Mouse (Mus musculus): ENCODE data around the gene Carns1.
A peak's percentile ranks its signal among the peaks of the same experiment; 100 is the strongest.

Carns1 gene

GRCm38 (mm10) chr19:4150567-4151487 lies 24.5 kb downstream of the Carns1 start:
- DNase-seq (ENCODE audit: low read depth, low spot score) = no peak

DNA sequence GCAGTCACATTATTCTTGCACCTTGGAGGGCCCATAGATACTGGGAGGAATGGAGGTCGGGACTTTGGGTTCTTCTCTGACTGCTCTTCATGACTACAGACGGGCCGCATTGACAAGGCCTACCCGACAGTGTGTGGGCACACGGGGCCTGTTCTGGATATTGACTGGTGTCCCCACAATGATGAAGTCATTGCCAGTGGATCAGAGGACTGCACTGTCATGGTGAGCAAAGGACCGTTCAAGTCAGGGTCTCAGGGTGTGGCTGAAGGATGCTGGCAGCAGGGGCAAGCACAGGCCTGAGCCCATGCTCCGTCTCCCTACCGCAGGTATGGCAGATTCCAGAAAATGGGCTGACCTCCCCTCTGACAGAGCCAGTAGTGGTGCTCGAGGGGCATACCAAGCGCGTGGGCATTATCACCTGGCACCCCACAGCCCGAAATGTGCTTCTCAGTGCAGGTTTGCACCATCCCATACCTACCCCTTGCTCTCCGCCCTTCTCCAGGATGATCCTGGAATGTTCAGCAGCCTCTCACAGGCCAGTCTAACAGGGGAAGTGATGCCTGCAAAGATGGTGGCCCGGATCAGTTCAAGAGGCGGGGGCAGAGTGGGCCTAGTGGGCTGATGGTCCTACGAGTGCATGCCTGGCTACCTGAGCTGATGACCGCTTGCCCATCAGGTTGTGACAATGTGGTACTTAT lies 25.4 kb downstream of the Carns1 start:
- no peak for DNase-seq (ENCODE audit: low read depth, low spot score)

DNA sequence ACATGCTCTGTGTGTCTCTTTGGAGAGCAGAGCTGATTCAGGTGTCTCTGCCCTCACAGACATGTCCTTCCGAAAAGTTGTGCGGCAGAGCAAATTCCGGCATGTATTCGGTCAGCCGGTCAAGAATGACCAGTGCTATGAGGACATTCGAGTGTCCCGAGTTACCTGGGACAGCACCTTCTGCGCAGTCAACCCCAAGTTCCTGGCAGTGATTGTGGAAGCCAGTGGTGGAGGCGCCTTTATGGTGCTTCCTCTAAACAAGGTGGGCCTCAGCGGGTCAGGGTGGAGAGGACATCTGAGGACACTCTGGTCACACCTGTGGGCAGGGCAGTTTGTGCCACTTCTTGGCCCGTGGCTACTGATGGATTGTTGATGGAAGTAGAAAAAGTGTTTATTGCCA lies 26.0 kb downstream of the Carns1 start:
- DNase-seq (ENCODE audit: low read depth, low spot score) = no peak

DNA sequence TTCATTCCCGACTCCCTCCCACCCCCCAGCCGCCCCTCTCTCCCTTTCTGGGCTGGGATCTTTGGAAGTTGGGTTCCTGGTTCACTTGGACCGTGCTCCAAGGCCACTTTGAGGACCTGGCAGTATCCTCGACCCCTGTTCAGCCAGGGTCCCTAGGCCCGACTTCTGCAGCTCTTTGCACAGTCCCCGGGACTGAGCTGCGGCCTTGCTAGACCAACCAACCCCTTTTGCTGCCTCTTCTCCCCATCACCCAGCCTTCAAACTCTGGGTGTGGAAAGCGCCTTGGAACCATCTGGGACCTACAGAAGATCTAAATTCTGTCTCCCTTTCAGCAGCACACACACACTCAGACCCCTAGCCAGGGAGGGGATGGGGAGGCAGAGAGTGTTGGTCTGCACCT lies 26.5 kb downstream of the Carns1 start:
- DNase-seq (ENCODE audit: low read depth, low spot score) = no peak

DNA sequence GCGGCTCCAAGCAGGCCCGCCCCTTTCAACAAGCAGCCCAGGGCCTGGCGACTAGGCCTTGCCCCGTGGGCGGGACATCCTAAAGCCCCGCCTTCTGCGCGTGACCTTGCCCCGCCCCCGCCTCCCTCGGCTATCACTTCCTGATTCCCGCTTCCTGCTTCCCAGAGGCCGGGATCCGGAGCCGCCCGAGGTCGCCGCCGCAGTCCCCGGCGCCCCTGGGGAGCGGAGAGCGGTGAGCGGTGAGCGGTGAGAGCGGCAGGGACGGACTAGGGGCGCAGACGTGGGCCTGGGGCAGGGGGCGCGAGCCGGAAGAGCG lies 26.8 kb downstream of the Carns1 start, which contains the start of gene Coro1b:
Gene Coro1b (plus strand): TSS at position 129 of the 316 bp plus-strand sequence.
- peak; percentile 92 for DNase-seq (ENCODE audit: low read depth, low spot score)

DNA sequence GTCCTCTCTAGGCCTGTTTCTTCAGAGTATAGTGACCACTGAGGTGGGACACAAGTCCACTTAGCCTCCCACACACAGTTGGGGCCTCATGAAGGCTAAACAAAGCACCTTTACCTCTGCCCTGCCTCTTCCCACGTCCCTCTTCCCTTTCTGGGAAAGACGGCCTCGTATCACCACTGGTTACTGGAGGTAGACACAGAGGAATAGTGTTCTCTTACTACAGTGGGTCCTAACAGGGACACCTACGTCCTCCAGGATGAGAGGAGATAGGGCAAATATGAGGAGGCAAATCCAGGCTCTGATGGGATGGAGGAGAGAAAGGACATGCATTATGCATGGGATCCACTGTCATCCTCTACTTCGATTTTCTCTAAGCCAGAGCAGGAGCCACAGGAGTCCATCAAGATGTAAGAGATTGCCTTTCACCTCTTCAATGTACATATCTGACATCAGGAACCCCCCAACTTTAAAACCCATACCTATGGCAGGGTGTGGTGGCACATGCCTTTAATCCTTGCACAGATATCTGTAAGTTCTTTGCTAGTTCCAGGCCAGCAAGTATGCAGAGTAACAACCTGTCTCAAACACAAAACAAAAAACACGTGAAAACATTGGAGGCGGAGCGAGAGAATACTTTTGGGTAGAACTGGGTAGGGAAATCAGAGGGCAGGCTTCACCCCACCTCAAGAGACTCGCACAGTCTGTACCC lies 27.3 kb downstream of the Carns1 start:
- no peak for DNase-seq (ENCODE audit: low read depth, low spot score)

- no peak for DNase-seq (ENCODE audit: low read depth, low spot score)
Measured at GRCm38 (mm10) chr19:4147022-4147405, 28.3 kb downstream of the Carns1 start.

DNA sequence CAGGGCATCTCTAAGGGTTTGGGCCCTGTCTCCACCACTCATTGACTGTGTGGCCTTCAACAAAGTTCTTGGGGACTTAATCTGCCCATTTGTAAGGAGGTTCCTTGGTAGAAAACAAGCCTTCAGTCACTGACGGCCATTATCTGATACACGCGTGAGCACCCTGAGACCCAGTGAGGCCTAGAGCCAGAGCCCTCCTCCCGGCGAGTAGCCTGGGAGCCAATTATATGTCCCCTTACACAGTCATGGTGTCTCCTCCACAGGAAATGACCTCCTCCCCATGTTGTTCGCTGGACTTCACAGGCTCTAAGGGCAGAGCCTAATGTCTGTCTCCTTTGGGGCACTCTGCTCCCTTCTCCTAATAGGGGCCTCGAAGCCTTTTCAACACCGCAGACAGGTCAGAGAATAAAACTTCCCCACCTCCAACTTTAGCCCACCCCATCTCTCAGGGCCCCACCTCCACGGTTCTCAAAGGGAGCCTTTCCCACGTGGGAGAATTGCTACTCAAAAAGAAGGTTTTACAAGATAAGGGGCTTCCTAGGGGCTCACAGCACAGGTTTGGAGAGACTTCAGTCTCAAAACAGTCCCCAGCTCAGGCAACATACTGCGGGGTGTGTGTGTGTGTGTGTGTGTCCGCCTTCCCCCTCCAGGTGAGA lies 28.8 kb downstream of the Carns1 start:
- no peak for DNase-seq (ENCODE audit: low read depth, low spot score)

- no peak for DNase-seq (ENCODE audit: low read depth, low spot score)
Measured at GRCm38 (mm10) chr19:4145936-4146335, 29.3 kb downstream of the Carns1 start.

GRCm38 (mm10) chr19:4144550-4145498 lies 30.5 kb downstream of the Carns1 start:
- DNase-seq (ENCODE audit: low read depth, low spot score) = no peak

GRCm38 (mm10) chr19:4143759-4144268 lies 31.5 kb downstream of the Carns1 start, which contains the start of gene Cabp4:
Gene Cabp4, minus strand, starts transcription at chr19:4144033.
- no peak for DNase-seq (ENCODE audit: low read depth, low spot score)

- DNase-seq (ENCODE audit: low read depth, low spot score) = no peak
Measured at GRCm38 (mm10) chr19:4142416-4143173, 32.7 kb downstream of the Carns1 start.

GRCm38 (mm10) chr19:4140147-4140546 lies 35.1 kb downstream of the Carns1 start:
- DNase-seq (ENCODE audit: low read depth, low spot score) = no peak

- DNase-seq (ENCODE audit: low read depth, low spot score) = no peak
Measured at GRCm38 (mm10) chr19:4139446-4139845, 35.8 kb downstream of the Carns1 start, which contains the start of gene Gpr152. Gene Gpr152, plus strand, starts transcription at chr19:4139787.

DNA sequence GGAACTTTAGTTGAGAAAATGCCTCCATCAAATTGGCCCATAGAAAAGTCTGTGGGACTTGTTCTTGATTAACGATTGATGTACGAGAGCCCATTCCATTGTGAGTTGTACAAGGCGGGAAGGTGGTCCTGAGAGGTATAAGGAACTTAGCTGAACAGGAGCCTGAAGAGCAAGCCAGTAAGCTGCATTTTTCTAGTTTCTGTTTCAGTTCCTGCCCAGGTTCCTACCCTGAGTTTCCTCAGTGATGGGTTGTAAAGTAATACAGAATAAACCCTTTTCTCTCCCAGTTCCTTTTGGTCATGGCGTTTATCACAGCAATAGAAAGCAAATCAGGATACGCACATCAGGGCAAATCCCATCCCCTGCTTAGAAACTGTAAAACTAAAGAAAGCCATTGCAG lies 37.4 kb downstream of the Carns1 start:
- DNase-seq (ENCODE audit: low read depth, low spot score) = no peak

GRCm38 (mm10) chr19:4136463-4136862 lies 38.8 kb downstream of the Carns1 start:
- DNase-seq (ENCODE audit: low read depth, low spot score) = peak; percentile 49

DNA sequence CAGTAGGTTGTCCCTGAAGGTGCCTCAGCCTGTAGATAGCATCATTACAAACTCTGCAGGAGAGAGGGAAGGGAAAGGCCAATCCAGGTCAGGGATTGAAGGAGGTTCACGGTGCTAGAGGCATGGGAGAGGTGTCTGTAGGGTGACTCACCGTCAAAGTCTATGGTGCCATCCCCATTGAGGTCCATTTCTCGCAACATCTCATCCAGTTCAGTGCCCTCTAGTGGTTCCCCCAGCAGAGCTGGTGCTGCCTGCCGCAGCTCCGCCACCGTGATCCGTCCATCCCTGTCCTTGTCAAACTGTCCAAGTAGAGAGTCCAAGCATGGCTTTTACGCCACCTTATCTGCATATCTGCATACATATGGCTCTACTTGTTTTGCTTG lies 39.3 kb downstream of the Carns1 start:
- peak; percentile 61 for DNase-seq (ENCODE audit: low read depth, low spot score)

GRCm38 (mm10) chr19:4135229-4135962 lies 39.9 kb downstream of the Carns1 start:
- DNase-seq (ENCODE audit: low read depth, low spot score) = peak; percentile 41

DNA sequence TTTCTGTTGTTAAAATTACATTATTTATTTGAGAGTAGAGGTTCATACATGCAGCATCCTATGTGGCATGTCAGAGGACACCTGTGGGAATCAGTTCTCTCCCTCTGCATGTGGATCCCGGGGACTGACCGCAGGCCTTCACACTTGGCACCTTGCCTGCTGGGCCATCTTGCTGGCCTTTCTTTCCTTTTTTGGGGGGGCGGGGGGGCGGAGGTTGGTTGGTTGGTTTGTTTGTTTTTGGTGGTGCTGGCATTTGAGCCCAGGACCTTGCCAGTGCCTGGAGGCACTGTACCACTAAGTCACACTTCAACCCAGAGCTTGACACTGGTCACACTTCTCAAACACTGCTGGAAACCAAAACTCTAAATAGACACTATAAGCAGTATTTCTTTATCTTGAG lies 40.9 kb downstream of the Carns1 start:
- DNase-seq (ENCODE audit: low read depth, low spot score) = no peak
